ENCODE assay signal across 7 mouse cellular contexts in genomic region chr5:43868253-43868652, GRCm38 (mm10). TPM values are rescaled to one million over a fixed set of nuclear protein-coding genes. Genes with fewer than 3 reads are reported as not detected.
DNase-seq lines count a peak whose midpoint lies in the region; ATAC-seq and TF ChIP-seq lines count a peak whose summit lies in the region.

Gene Cd38, plus strand, starts transcription at chr5:43868553.

- H3K27ac ChIP-seq in neural tube, embryonic 11.5 days (ENCODE audit: low read depth, low read length): no peak within 1 kb of the TSS
- no peak within 1 kb of the TSS for H3K27ac ChIP-seq in forebrain, embryonic 13.5 days
- H3K27ac ChIP-seq in limb, embryonic 13.5 days: 0 out of 2 replicates have a peak within 1 kb of the TSS, but pooled peaks have one; percentile 4
- H3K27ac ChIP-seq in stomach, postnatal 0 days (replicated peaks): peak within 1 kb of the TSS; percentile 67

- no peak for DNase-seq in neural tube, embryonic 11.5 days (ENCODE audit: low spot score)
- DNase-seq in neural tube, embryonic 10.5 days (ENCODE audit: extremely low spot score, low spot score): no peak
- DNase-seq in stomach, postnatal 0 days (ENCODE audit: low spot score): no peak
- no peak for DNase-seq in gastrocnemius, postnatal 36 days

- no peaks in the 10 kb centered on the region for H3K36me3 ChIP-seq in neural tube, embryonic 11.5 days (ENCODE audit: control insufficient read depth, insufficient read depth, low read length)
- H3K36me3 ChIP-seq in forebrain, embryonic 13.5 days (ENCODE audit: poor library complexity, severe bottlenecking): no peaks in the 10 kb centered on the region
- no peaks in the 10 kb centered on the region for H3K36me3 ChIP-seq in limb, embryonic 13.5 days
- H3K36me3 ChIP-seq in stomach, postnatal 0 days (ENCODE audit: control insufficient read depth, insufficient read depth, low read length): no peaks in the 10 kb centered on the region

- H3K9me3 ChIP-seq in neural tube, embryonic 11.5 days (ENCODE audit: control insufficient read depth, low read length): no peaks in the 10 kb centered on the region
- H3K9me3 ChIP-seq in forebrain, embryonic 13.5 days (replicated peaks): no peaks in the 10 kb centered on the region
- H3K9me3 ChIP-seq in limb, embryonic 13.5 days: no peaks in the 10 kb centered on the region
- no peaks in the 10 kb centered on the region for H3K9me3 ChIP-seq in stomach, postnatal 0 days (ENCODE audit: control insufficient read depth, low read length)

- peak within 1 kb of the TSS; percentile 32 for H3K4me3 ChIP-seq in neural tube, embryonic 11.5 days (ENCODE audit: low read depth, low read length)
- peak within 1 kb of the TSS; percentile 28 for H3K4me3 ChIP-seq in forebrain, embryonic 13.5 days
- H3K4me3 ChIP-seq in limb, embryonic 13.5 days: peak within 1 kb of the TSS; percentile 45
- H3K4me3 ChIP-seq in stomach, postnatal 0 days (ENCODE audit: low read depth, low read length): peak within 1 kb of the TSS; percentile 32

- no peak for TF ChIP-seq CTCF in stomach, postnatal 0 days (IDR thresholded peaks at IDR 0.05; ENCODE audit: low read depth)

- H3K4me1 ChIP-seq in neural tube, embryonic 11.5 days (ENCODE audit: control insufficient read depth, insufficient read depth, low read length): no peaks in the 10 kb centered on the region; the same call in 1 of the 2 replicates
- H3K4me1 ChIP-seq in forebrain, embryonic 13.5 days: peaks cover 9% of the 10 kb centered on the region
- H3K4me1 ChIP-seq in limb, embryonic 13.5 days: peaks cover 11% of the 10 kb centered on the region
- no peaks in the 10 kb centered on the region for H3K4me1 ChIP-seq in stomach, postnatal 0 days (replicated peaks; ENCODE audit: control insufficient read depth, insufficient read depth)

- intact Hi-C loops in gastrocnemius, postnatal 36 days (cut with DNase I): no loop called here

- no peak for TF ChIP-seq EP300 in stomach, postnatal 0 days (optimal IDR thresholded peaks at IDR 0.05)

- peak within 1 kb of the TSS; percentile 66 for H3K4me2 ChIP-seq in neural tube, embryonic 11.5 days (ENCODE audit: low read depth)
- H3K4me2 ChIP-seq in forebrain, embryonic 13.5 days: peak within 1 kb of the TSS; percentile 60
- H3K4me2 ChIP-seq in limb, embryonic 13.5 days (replicated peaks): peak within 1 kb of the TSS; percentile 78
- peak within 1 kb of the TSS; percentile 62 for H3K4me2 ChIP-seq in stomach, postnatal 0 days (replicated peaks; ENCODE audit: low read depth)

- ATAC-seq in neural tube, embryonic 11.5 days (ENCODE audit: insufficient read depth, low FRiP score, low TSS enrichment): no peak
- no peak for ATAC-seq in forebrain, embryonic 13.5 days
- no peak for ATAC-seq in limb, embryonic 13.5 days (ENCODE audit: low FRiP score, low read depth)
- ATAC-seq in stomach, postnatal 0 days (ENCODE audit: low FRiP score, low TSS enrichment): no peak
- no peak for ATAC-seq in megakaryocyte-erythroid progenitor cell, adult 5-6 weeks (replicated peaks; ENCODE audit: low FRiP score, low TSS enrichment, poor library complexity, severe bottlenecking)

- peak within 1 kb of the TSS; percentile 43 for H3K9ac ChIP-seq in neural tube, embryonic 11.5 days (ENCODE audit: low read length)
- H3K9ac ChIP-seq in forebrain, embryonic 13.5 days: peak within 1 kb of the TSS; percentile 51
- H3K9ac ChIP-seq in limb, embryonic 13.5 days: peak within 1 kb of the TSS; percentile 70
- peak within 1 kb of the TSS; percentile 59 for H3K9ac ChIP-seq in stomach, postnatal 0 days (ENCODE audit: low read length)

- H3K27me3 ChIP-seq in neural tube, embryonic 11.5 days (ENCODE audit: control insufficient read depth, insufficient read depth, low read length): no peaks in the 10 kb centered on the region
- H3K27me3 ChIP-seq in forebrain, embryonic 13.5 days: peaks cover 4% of the 10 kb centered on the region; the same call in 1 of the 2 replicates
- no peaks in the 10 kb centered on the region for H3K27me3 ChIP-seq in limb, embryonic 13.5 days
- no peaks in the 10 kb centered on the region for H3K27me3 ChIP-seq in stomach, postnatal 0 days (ENCODE audit: control insufficient read depth, insufficient read depth, low read length)

RNA-seq across cellular contexts. Expression of gene Cd38, which starts in this region (rescaled TPM):
- polyA plus RNA-seq in neural tube, embryonic 11.5 days (2014; fragmentation: Nextera tagmentation; extraction: Ambion mirVana): 9.9 and 11.5 TPM in 2 replicates
- 2.2 and 2.5 TPM in 2 replicates for polyA plus RNA-seq in forebrain, embryonic 13.5 days (2015; fragmentation: Nextera tagmentation; extraction: Ambion mirVana)
- 9.6 and 10.0 TPM in 2 replicates for polyA plus RNA-seq in limb, embryonic 13.5 days (2015; fragmentation: Nextera tagmentation; extraction: Ambion mirVana)
- polyA plus RNA-seq in stomach, postnatal 0 days (2015; fragmentation: Nextera tagmentation; extraction: Ambion mirVana): 4.9 and 5.1 TPM in 2 replicates
- 0.74 and 1.2 TPM in 2 replicates for total RNA-seq in megakaryocyte-erythroid progenitor cell, adult 5-6 weeks (2014; fragmentation: Nextera tagmentation)
- 0.57 TPM in 1 of 2 replicates, not detected in the other for total RNA-seq in megakaryocyte-erythroid progenitor cell, adult 5-6 weeks (2017)
- 1 to 10 TPM; 2.8 to 3.1 TPM for total RNA-seq in gastrocnemius, postnatal 36 days (2021)

Comparison
In these comparisons a context has a peak if more than half of its experiments do, and no peak if none do; other contexts are left out.
1. H3K27ac ChIP-seq: peak in limb, embryonic 13.5 days (single experiment) and stomach, postnatal 0 days (single experiment); none in neural tube, embryonic 11.5 days (single experiment) and forebrain, embryonic 13.5 days (single experiment).
2. Peak in every context shown above with its lines, with median percentiles within 50 percentile points of each other: H3K4me2 ChIP-seq, H3K4me3 ChIP-seq and H3K9ac ChIP-seq.